Mouse (Mus musculus): Measurements from ENCODE around the gene Ccz1.

The Ccz1 gene

GRCm38 (mm10) chr5:143993849-143994248 lies 20.8 kb downstream of the Ccz1 start:
- no peak for DNase-seq (ENCODE audit: low spot score)

- no peak for DNase-seq (ENCODE audit: low spot score)
Observed at GRCm38 (mm10) chr5:143993260-143993659, 21.4 kb downstream of the Ccz1 start.

- DNase-seq (ENCODE audit: low spot score) = no peak
Observed at GRCm38 (mm10) chr5:143992661-143993060, 22.0 kb downstream of the Ccz1 start.

GRCm38 (mm10) chr5:143990086-143990485 lies 24.6 kb downstream of the Ccz1 start:
- DNase-seq (ENCODE audit: low spot score) = no peak

- DNase-seq (ENCODE audit: low spot score) = no peak
Observed at GRCm38 (mm10) chr5:143989046-143989445, 25.6 kb downstream of the Ccz1 start.

DNA sequence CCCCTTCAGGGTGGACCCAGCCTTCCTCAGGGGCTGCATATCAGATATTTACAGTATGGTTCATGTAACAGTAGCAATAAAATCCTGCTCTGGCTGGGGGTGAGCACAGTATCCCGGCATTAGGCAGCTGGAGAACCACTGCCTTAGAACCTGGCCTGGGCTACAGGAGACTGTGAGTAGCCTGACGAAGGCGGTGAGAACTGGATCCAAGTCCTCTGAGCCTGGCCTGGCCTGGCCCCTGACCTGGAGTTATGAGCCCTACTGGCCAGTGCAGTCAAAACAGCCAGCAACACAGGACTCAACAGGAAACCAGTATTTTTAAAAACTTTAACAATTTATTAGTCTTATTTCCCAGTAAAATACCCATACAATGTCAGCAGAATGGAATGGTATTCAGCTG lies 27.1 kb downstream of the Ccz1 start:
- DNase-seq (ENCODE audit: low spot score) = no peak

DNA sequence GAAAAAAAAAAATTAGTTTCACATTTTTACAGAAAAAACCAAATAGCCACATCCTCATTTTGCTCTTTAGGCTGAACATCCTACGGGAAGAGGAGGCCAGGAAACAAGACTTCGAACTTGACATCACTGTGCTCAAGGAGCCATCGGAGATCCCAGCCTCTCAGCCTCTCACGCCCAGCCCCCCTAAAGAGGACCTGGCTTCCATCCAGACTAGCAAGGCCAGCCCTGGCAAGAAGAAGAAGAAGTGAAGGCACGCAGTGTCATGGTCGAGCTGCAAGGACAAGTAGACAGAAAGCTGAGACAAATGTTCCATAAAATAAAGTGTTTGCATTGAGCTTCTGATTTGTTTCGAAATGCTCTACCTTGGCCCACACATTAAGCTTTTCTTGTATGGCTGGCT lies 29.3 kb downstream of the Ccz1 start:
- DNase-seq (ENCODE audit: low spot score) = no peak

DNA sequence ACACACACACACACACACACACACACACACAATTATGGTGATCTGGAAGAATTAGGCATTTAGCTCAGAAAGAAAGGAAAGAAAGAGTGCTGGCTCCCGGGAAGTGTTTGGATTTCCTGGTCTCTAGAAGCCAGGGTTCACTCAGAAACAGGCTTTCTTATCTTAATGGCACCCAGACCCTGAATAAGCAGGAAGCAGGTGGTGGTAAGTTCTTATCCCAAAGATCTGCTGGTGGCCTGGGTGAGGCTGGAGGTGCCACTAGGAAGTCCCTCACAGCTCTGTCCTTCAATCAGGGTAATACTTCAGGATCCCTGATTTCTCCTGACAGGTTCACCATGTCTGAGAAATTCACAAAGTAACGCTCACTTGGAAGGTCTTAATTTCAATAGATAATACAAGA lies 32.3 kb downstream of the Ccz1 start:
- no peak for DNase-seq (ENCODE audit: low spot score)

DNA sequence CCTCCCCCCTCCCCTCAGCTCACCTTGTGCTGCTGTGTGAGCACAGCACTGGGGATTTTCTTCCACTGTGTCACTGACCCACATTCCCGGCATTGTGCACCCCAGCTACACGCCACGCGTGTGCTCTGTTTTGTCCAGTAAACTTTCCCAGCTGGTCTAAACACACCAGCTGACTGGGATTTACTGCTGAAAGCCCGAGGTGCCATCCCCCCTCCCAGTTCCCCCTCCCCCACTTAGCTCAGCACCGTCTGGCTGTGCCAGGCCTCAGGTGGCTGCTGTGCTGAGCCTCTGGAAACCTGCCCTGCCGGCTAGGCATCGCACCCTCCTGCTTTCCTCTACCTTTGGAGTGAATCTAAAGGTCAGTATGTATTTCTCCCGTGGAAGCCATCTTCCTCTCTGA lies 33.8 kb downstream of the Ccz1 start:
- DNase-seq (ENCODE audit: low spot score) = no peak

DNA sequence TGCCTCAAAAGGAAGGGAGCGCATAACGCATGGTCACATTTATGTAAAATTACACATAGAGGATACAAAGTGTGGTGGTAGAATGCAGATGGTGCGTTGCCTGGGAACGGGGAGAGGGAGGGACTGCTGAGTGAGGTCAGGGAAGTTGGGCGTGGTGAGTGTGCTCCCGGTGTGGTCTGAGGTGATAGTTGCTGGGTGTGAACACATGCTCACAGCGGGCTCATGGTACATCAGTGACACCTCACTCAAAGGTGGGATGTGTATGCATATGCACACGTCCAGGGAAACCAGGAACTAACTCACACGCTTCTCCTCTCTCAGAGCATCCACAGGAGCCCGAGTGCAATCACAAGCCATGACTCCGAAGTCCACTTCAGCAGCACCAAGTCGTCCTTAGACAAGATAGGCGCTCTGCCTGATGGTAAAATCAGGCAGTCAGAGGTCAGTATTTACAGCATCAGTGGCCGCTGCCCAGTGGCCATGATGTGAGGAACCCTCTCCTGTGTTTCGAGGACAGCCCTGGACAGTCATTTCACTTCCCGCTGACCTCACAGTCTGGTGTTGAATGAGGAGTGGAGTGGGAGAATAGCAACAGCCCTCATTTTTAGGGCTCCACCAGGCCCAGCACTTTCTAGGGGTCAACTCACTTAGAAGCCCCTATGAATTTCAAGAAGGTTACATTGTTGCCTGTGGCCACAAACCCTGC lies 37.8 kb downstream of the Ccz1 start:
- DNase-seq (ENCODE audit: low spot score) = no peak

DNA sequence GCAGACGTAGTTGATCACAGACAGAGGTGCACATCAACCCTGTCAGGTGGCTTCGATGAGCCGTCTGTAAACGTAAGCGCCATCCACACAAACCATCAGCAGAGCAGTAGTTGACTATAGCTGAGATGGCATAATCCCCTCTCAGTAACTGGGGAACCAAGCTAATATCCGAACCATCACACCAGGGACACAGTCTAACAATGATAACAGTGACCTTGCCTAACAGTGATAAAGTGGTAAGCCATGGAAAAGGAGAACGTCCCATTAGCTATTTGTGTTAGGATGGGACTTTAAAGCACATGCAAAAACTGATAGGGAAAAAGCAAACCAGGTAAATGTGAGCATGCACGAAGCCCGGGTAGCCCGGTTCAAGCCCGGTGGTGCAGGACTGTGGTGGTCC lies 38.4 kb downstream of the Ccz1 start:
- DNase-seq (ENCODE audit: low spot score) = no peak

- DNase-seq (ENCODE audit: low spot score) = no peak
Observed at GRCm38 (mm10) chr5:143975631-143975933, 39.1 kb downstream of the Ccz1 start.

DNA sequence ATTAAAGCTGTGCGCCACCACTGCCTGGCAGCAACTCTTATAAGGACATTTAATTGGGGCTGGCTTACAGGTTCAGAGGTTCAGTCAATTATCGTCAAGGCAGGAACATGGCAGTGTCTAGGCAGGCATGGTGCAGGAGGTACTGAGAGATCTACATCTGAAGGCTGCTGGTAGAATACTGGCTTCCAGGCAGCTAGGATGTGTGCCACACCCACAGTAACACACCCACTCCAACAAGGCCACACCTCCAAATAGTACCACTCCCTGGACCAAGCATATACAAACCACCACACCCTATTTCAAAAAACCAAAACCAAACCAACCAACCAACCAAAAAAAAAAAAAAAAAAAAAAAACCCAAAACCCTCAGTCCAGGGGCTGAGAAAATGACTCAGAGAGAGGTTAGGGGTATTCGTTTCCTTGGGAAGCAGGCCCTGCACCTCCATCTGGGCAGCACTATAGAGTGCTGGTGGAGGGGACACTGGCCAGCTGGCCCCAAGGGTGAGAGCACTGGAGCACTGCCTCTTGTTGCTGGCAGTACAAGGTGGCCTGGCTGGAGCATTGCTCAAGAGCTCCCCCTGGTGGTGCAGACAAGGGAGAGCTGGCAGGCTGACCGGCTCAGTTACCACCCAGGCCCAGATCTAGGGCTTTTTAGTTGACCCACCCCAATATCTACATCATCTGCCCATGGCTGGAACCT lies 39.6 kb downstream of the Ccz1 start:
- peak; percentile 78 for DNase-seq (ENCODE audit: low spot score)

GRCm38 (mm10) chr5:143972628-143973027 lies 42.0 kb downstream of the Ccz1 start:
- no peak for DNase-seq (ENCODE audit: low spot score)

- no peak for DNase-seq (ENCODE audit: low spot score)
Observed at GRCm38 (mm10) chr5:143966671-143967070, 48.0 kb downstream of the Ccz1 start.

- DNase-seq (ENCODE audit: low spot score) = no peak
Observed at GRCm38 (mm10) chr5:143965586-143966345, 48.9 kb downstream of the Ccz1 start.

- DNase-seq (ENCODE audit: low spot score) = no peak
Observed at GRCm38 (mm10) chr5:143961176-143961575, 53.5 kb downstream of the Ccz1 start.

GRCm38 (mm10) chr5:143959551-143959950 lies 55.1 kb downstream of the Ccz1 start:
- no peak for DNase-seq (ENCODE audit: low spot score)

GRCm38 (mm10) chr5:143957101-143957500 lies 57.6 kb downstream of the Ccz1 start:
- no peak for DNase-seq (ENCODE audit: low spot score)

DNA sequence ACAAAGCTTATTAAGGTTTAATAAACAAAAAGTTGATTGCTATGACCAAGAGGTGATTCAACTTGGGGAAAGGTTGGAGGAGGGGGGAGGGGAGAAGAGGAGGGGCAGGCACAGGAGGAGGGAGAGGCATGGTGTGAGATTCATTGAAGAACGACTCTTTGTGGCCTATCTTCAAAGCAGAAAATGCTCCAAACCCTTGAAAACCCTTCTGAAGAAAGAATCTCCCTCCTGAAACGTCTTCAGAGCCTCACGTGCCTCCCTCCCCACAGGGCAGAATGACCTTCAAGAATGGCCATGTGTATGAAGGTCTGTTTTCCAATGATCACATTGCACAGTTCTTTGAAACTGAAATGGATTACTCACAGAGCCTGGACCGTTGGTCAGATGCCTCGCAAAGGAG lies 64.7 kb downstream of the Ccz1 start:
- DNase-seq (ENCODE audit: low spot score) = no peak

DNA sequence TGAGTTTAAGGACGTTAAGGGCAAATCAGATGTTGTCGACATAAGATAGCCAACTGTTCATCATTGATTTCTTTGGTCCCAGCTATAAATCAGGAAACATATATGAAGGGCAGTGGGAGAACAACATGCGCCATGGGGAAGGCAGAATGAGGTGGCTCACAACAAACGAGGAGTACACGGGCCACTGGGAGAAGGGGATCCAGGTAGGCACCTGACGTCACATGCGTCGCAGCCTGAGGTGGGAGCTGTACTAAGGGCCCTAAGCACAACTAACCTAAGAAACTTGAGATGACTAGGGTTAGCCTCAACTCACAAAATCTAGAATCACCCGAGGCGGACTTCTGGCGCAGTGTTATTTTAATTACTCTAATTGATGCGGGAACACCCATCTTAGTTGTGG lies 66.3 kb downstream of the Ccz1 start:
- no peak for DNase-seq (ENCODE audit: low spot score)

- no peak for DNase-seq (ENCODE audit: low spot score)
Observed at GRCm38 (mm10) chr5:143943231-143944125, 71.2 kb downstream of the Ccz1 start.
